Mouse (Mus musculus): ENCODE measurements around the gene Spg7. TPM values are rescaled to one million over a fixed set of nuclear protein-coding genes. Genes with fewer than 3 reads are reported as not detected.
"Not testable (repeated sequence)": the region's sequence is repeated elsewhere in the genome, so short reads cannot be mapped to it uniquely, and the experiment has no call there.

The Spg7 gene
- polyA plus RNA-seq, 1 experiment: 14.6 TPM

DNA sequence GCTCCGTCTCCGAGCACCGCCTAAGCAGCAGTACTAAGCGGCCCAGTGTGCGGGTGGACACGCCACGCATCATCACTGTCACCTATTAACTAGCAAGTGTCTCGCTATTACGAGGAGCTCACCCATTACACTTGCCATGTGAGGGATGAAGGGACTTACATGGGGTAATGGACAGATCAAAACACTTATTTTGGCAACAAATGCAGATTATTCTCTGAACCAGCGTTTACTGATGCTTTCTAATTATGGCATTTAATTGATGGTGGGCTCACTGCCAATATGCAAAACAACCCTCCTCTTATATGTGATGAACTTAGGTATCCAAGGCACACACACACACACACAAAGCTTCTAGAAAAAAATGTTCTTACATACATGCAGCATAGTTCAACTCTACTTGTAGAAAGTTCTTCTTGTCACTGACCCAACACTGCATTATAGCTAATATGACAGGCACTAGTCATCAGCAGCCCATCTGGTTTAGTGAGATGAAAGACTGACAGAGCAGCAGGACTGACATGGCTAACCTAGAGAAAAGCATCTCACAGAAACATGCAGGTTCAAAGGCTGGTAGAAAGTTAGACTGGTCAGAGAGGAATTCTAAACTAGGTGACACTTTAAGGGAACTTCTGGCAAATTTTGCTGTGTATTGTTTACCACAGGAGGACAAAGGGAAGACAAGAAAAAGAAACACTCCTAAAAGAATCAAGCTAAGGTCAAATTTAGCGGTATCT lies 23.2 kb upstream of the Spg7 start:
- Histone ChIP-seq H3K4me1 (peaks cover 67% of the 10 kb centered on the region), H3K9me3 (no peaks in the 10 kb centered on the region), H3K27me3 (replicated peaks) (no peaks in the 10 kb centered on the region), H3K4me3 (replicated peaks) (peak overlapping the region; percentile 96), H3K36me3 (replicated peaks; ENCODE audit: low read length) (peaks cover 8% of the 10 kb centered on the region)
- TF ChIP-seq FLI1 (IDR thresholded peaks at IDR 0.05; ENCODE audit: low read length) (no peak), GATA1 (IDR thresholded peaks at IDR 0.05; ENCODE audit: borderline replicate concordance, low read length) (no peak)

- H3K4me3 ChIP-seq (replicated peaks): peak overlapping the region; percentile 96
- H3K27me3 ChIP-seq (replicated peaks): no peaks in the 10 kb centered on the region
- TF ChIP-seq FLI1 (IDR thresholded peaks at IDR 0.05; ENCODE audit: low read length): no peak
- no peak for TF ChIP-seq GATA1 (IDR thresholded peaks at IDR 0.05; ENCODE audit: borderline replicate concordance, low read length)
- H3K36me3 ChIP-seq (replicated peaks; ENCODE audit: low read length): peaks cover 14% of the 10 kb centered on the region
- no peaks in the 10 kb centered on the region for H3K9me3 ChIP-seq
- H3K4me1 ChIP-seq: peaks cover 67% of the 10 kb centered on the region
These were observed 22.6 kb upstream of the Spg7 start for GRCm38 (mm10) chr8:123040110-123040650.

DNA sequence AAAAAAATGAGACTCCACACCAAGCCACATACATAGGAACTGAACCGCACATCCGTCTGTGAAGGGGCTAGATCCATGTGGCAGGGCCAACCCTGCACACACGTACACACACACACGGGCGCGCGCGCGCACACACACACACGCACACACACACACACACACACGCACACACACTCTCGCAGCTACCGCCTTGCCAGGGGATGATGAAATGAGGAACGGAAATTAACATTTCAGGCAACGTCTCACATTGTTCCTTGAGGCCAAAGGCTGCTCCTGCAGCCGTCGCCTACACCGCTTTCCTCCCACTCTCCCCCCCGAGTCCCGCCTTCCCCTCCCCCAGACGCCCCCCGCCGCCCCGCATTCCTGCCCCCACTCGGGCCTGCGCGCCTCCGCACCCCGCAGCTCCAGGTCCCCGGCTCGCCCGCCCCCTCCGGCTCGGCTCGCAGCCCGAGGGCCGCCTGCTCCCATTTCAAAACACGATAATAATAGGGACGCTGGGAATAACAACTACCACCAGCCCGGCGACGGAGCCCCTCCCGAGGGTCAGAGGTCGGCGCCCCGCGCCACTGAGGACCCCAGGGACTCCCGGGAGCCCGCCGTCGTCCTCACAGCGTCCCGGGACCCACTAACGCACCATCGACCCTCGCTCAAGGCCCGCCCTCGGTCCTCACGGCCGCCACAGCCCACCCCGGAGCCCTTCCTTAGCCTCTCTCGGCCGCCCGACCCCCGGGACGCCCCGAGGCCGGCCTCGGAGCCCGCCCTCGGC lies 21.6 kb upstream of the Spg7 start:
- H3K9me3 ChIP-seq: no peaks in the 10 kb centered on the region
- TF ChIP-seq GATA1 (IDR thresholded peaks at IDR 0.05; ENCODE audit: borderline replicate concordance, low read length): no peak
- TF ChIP-seq FLI1 (IDR thresholded peaks at IDR 0.05; ENCODE audit: low read length): no peak
- H3K4me1 ChIP-seq: peaks cover 58% of the 10 kb centered on the region
- no peaks in the 10 kb centered on the region for H3K27me3 ChIP-seq (replicated peaks)
- peaks cover 22% of the 10 kb centered on the region for H3K36me3 ChIP-seq (replicated peaks; ENCODE audit: low read length)
- peak overlapping the region; percentile 96 for H3K4me3 ChIP-seq (replicated peaks)

DNA sequence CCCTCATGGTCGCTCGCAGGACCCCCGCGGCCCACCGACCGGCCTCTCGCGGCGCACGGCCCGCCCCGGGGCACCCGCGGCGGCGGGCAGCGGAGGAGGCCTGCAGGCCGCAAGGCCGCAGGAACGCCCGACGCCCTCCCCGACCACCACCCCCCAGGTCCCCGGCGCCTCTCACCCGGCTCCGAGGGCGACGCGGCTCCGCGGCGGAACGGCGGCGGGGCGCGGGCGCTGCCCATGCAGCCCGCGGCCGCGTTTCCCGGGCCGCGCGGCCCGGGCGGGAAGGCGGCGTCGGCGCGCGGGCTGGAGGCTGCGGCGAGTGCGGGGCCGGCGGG lies 21.0 kb upstream of the Spg7 start:
- Histone ChIP-seq H3K4me3 (replicated peaks) (peak overlapping the region; percentile 96), H3K36me3 (replicated peaks; ENCODE audit: low read length) (peaks cover 22% of the 10 kb centered on the region), H3K27me3 (replicated peaks) (no peaks in the 10 kb centered on the region), H3K9me3 (no peaks in the 10 kb centered on the region), H3K4me1 (peaks cover 52% of the 10 kb centered on the region)
- TF ChIP-seq GATA1 (IDR thresholded peaks at IDR 0.05; ENCODE audit: borderline replicate concordance, low read length) (no peak), FLI1 (IDR thresholded peaks at IDR 0.05; ENCODE audit: low read length) (no peak)

DNA sequence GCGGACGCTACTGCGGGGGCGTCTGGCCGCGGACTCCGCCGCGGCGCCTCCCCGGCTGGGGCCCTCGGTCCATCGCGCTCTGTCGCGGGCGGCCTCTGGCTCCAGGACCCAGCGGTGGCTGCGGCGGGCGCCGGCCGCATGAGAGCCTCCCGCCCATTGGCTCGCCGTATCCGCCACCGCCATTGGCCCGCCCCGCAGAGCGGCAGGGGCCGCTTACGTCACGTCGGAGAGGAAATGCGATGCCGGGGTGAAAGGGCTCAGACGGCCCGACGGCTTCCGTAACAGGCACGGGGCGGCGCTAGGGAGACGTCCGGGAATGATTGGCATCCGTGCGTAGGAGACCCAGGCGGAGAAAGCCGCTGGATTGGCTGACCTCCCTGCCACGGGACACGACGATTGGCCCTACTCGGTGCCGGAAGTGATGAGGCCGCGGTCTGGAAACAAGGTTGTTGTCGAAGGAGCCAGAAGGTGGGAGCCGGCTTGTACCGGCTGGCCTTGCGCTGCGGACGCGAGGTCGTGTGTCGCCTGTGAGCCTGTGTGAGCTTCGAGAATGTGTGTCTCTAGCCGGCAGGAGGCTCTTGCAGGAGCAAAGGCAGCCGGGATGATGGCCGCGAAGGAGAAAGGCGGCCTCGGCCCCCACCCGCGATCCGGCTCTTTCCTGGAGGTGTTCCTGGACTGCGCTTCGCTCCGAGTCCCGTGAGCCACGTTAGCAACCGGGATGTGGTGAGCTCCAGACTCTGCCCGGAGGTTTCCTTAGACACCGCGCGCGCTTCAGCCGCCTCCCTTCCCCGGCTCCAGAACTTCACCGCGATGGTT lies 20.4 kb upstream of the Spg7 start, which contains the start of gene Ankrd11:
Ankrd11 (minus strand) TSS at position 120 of the 816 bp plus-strand sequence.
- no peak for TF ChIP-seq GATA1 (IDR thresholded peaks at IDR 0.05; ENCODE audit: borderline replicate concordance, low read length)
- peak; percentile 58; the same call in 1 of the 2 replicates for TF ChIP-seq FLI1 (IDR thresholded peaks at IDR 0.05; ENCODE audit: low read length)
- Histone ChIP-seq H3K4me3 (replicated peaks) (peak within 1 kb of the TSS; percentile 96), H3K9me3 (no peaks in the 10 kb centered on the region), H3K4me1 (peaks cover 46% of the 10 kb centered on the region), H3K27me3 (replicated peaks) (no peaks in the 10 kb centered on the region), H3K36me3 (replicated peaks; ENCODE audit: low read length) (peaks cover 22% of the 10 kb centered on the region)

DNA sequence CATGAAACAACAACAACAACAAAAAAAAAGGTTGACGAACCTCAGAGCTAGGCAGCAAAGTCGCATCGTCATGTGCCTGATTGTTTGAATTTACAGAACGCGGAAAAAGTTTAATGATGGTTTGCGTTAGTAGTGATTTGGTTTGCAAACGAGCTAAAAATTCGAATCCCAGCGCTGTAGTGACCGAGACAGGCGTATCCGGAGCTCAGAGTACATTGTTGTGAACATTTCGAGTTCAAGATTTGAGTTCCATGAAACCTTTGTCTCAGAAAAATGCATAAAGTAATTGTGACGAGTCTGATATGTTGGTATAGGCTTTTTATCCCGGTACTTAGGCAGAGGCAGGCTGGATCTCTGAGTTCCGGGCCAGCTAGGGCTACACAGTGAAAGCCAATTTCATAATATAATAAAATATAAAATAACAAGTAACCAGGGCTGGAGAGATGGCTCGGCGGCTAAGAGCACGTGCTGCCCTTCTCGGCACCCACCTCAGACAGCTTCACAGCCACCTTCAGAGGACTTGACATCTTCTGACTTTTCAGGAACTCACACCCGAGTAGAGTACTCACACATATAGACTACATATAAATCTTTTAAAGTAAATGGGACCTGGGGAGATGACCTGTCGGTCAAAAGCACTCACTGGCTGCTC lies 19.6 kb upstream of the Spg7 start:
- Histone ChIP-seq H3K36me3 (replicated peaks; ENCODE audit: low read length) (peaks cover 22% of the 10 kb centered on the region), H3K4me1 (peaks cover 41% of the 10 kb centered on the region)
- no peak for TF ChIP-seq GATA1 (IDR thresholded peaks at IDR 0.05; ENCODE audit: borderline replicate concordance, low read length)
- no peak for TF ChIP-seq FLI1 (IDR thresholded peaks at IDR 0.05; ENCODE audit: low read length)

DNA sequence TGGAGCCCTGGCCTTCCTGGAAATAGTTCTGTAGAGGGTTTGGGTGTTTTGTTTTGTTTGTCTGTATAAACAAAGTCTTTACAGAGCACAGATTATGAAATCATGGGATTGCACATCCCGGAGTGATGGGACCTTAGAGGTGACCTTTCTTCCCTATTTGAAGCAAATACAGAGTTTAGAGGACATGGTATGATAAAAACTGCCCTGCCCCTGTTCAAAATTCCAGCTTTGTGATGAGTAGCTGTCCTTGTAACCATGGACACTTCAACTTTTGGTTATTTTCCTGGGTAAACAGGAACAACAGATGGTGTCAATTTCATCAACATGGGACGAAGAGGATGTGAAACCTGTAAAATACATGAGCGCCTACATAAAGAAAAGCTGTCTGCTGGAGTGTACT lies 18.8 kb upstream of the Spg7 start:
- H3K36me3 ChIP-seq (replicated peaks; ENCODE audit: low read length): peaks cover 18% of the 10 kb centered on the region
- peaks cover 33% of the 10 kb centered on the region for H3K4me1 ChIP-seq
- peak overlapping the region; percentile 96 for H3K4me3 ChIP-seq (replicated peaks)
- no peaks in the 10 kb centered on the region for H3K9me3 ChIP-seq
- no peaks in the 10 kb centered on the region for H3K27me3 ChIP-seq (replicated peaks)
- TF ChIP-seq GATA1 (IDR thresholded peaks at IDR 0.05; ENCODE audit: borderline replicate concordance, low read length): no peak
- TF ChIP-seq FLI1 (IDR thresholded peaks at IDR 0.05; ENCODE audit: low read length): no peak

More for the DNA sequence above, 19.6 kb upstream of the Spg7 start:
- no peaks in the 10 kb centered on the region for H3K27me3 ChIP-seq (replicated peaks)
- peak overlapping the region; percentile 96 for H3K4me3 ChIP-seq (replicated peaks)
- H3K9me3 ChIP-seq: no peaks in the 10 kb centered on the region

DNA sequence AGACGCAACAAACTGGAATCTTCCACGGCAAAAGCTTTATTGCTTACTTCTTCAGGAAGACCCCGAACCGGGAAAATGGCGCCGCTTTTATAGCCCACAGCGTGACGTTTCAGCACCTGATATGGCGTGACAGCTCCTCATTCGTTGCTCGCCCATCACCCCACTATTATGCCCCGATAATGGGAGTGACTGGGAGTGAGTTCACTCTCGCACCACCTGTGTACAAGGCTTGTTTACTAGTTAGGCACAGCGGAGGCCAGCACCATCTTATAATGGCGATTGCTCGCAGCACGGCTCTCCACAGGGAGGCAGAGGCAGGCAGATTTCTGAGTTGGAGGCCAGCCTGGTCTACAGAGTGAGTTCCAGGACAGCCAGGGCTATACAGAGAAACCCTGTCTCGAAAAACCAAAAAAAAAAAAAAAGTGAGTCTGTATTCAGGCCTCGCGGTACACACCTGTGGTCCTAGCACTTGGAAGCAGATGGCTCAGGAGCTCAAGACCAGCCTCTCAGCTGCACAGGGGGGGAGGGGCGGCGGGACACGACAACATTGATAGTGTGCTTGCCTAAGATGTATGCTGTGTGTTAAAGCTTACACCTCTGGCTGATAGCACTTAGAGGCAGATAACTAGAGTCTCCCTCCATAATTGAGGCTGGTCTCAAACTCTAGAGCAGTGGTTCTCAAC lies 17.9 kb upstream of the Spg7 start:
- H3K27me3 ChIP-seq (replicated peaks); H3K9me3 ChIP-seq; H3K4me3 ChIP-seq (replicated peaks): not testable (repeated sequence)
- Histone ChIP-seq H3K4me1 (peaks cover 24% of the 10 kb centered on the region), H3K36me3 (replicated peaks; ENCODE audit: low read length) (peaks cover 18% of the 10 kb centered on the region)

GRCm38 (mm10) chr8:123046706-123047105 lies 16.0 kb upstream of the Spg7 start:
- Histone ChIP-seq H3K4me3 (replicated peaks) (no peak overlapping the region), H3K4me1 (peaks cover 21% of the 10 kb centered on the region), H3K9me3 (no peaks in the 10 kb centered on the region), H3K36me3 (replicated peaks; ENCODE audit: low read length) (peaks cover 18% of the 10 kb centered on the region), H3K27me3 (replicated peaks) (no peaks in the 10 kb centered on the region)
- TF ChIP-seq FLI1 (IDR thresholded peaks at IDR 0.05; ENCODE audit: low read length) (no peak), GATA1 (IDR thresholded peaks at IDR 0.05; ENCODE audit: borderline replicate concordance, low read length) (no peak)

Data from megakaryocyte, embryonic 14.5 days (primary cell).